Mouse (Mus musculus) kidney, postnatal 4 days (tissue): ENCODE results near the gene Myl6b.
A peak's percentile ranks its signal among the peaks of the same experiment; 100 is the strongest.

ENCODE experiments used
- DNase-seq, 2 experiments: peaks; one replicate each; pipeline ENCODE4 v3.0.0; 2021; ENCODE audit warnings: mixed read lengths in 2 of 2

Myl6b gene

GRCm38 (mm10) chr10:128498590-128498989 lies at the start of gene Myl6b:
Myl6b (minus strand) TSS chr10:128498685.
- DNase-seq: peak; percentile 96 to 97

DNA sequence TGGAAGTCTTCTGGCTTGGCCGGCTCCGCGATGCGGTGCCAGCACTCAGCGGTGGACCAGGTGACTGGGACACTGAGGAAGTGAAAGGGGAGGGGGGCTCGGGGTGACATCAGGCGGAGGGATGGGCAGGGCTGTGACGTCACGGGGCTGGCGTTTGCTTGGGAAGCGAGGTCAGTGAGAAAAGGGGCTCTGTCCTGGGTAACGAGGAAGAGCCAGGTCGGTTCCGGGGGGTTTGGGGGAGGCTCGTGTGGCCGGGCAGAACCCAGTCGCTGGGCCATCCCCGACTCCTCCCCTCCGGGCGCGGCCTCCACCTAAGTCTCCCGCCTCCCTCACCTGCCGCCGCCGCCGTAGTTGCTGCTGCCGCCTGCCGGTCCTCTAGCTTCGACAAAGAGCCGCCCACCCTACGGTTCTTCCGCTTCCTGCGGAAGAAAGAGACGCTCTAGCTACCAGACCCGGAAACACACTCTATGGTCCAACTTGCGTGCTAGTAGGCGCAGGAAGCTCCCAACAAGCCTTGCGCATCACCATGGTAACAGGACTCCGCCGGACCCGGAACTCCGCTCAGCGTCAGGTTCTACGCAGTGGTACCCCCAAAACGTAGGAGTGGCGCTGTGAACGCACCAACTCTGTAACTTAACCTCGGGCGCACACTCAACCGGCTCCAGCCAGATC lies 49.0 kb upstream of the Myl6b start, which contains the start of gene Zc3h10:
Gene Zc3h10 (minus strand): TSS at position 414 of the 672 bp plus-strand sequence.
- peak; percentile 92 to 95 for DNase-seq

- DNase-seq: no peak
Measured at GRCm38 (mm10) chr10:128546787-128547186, 48.3 kb upstream of the Myl6b start.

GRCm38 (mm10) chr10:128546361-128546760 lies 47.9 kb upstream of the Myl6b start:
- DNase-seq: no peak

GRCm38 (mm10) chr10:128545570-128545898 lies 47.0 kb upstream of the Myl6b start:
- DNase-seq: no peak

GRCm38 (mm10) chr10:128544674-128545569 lies 46.4 kb upstream of the Myl6b start:
- no peak for DNase-seq

DNA sequence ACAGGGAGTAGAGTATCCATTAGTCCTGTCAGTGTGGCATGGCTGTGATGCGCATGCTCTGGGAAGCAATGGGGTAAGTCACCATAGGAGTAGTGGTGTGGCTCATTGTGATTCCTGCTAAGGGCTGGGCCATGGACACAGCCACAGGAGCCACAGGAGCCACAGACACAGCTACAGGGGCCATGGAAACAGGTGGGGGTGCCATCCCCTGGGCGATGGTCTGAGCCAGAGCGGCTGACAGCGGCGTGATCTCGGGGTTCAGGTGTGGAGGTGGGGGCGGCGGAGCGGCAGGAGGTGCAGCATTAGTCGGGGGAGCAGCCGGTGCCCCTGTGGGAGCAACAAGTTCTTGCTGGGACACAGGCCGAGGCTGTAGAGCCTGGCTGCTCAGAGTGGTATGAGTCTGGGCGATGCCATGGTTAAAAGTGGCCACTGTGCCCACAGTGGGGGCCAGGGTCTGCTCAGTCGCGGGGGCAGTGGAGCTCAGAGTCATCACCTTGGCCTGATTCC lies 45.7 kb upstream of the Myl6b start:
- no peak for DNase-seq

DNA sequence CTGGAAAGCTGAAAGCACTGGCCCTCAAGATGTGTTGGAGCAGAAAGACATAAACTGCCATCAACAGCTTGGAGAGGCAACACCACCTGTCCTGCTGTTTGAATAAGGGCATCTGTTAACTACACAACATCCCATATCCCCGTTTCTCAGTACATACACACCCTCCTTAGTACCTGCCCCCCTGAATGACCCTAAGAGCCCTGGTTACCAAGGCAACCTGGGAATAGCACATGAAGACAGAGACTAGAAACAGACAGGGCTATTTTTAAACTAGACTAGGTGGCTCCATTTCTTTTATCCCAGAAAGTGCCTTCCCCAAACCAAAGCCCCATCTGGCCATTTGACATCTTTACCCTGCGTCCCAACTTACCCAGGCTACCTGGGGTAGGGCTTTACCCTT lies 44.6 kb upstream of the Myl6b start:
- no peak for DNase-seq

- DNase-seq: no peak
Measured at GRCm38 (mm10) chr10:128538340-128538870, 39.9 kb upstream of the Myl6b start.

GRCm38 (mm10) chr10:128536266-128536940 lies 37.9 kb upstream of the Myl6b start:
- DNase-seq: peak; percentile 88 to 91

DNA sequence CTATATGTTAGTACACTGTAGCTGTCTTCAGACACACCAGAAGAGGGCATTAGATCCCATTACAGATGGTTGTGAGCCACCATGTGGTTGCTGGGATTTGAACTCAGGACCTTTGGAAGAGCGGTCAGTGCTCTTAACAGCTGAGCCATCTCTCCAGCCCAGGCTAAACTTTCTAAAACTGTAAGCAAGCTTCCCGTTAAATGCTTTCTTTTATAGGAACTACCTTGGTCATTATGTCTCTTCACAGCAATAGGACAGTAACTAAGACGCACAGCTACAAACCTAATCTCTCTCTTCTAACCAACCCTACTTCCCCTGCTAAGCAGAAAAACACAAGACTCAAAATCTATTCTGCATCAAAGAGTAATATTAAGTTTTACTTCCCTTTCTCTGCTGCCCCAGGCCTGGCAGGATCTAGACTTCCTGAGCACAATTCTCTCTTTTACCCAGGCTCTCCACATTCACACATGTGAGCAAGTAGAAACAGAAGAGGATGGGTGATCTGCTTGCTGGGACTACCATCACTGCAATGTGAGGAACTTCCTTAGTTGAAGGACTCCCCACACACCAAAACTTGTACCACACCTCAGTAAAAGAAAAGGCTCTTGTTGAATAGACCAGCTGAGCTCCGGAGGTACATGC lies 37.3 kb upstream of the Myl6b start:
- DNase-seq: no peak

GRCm38 (mm10) chr10:128535206-128535605 lies 36.7 kb upstream of the Myl6b start:
- DNase-seq: no peak

DNA sequence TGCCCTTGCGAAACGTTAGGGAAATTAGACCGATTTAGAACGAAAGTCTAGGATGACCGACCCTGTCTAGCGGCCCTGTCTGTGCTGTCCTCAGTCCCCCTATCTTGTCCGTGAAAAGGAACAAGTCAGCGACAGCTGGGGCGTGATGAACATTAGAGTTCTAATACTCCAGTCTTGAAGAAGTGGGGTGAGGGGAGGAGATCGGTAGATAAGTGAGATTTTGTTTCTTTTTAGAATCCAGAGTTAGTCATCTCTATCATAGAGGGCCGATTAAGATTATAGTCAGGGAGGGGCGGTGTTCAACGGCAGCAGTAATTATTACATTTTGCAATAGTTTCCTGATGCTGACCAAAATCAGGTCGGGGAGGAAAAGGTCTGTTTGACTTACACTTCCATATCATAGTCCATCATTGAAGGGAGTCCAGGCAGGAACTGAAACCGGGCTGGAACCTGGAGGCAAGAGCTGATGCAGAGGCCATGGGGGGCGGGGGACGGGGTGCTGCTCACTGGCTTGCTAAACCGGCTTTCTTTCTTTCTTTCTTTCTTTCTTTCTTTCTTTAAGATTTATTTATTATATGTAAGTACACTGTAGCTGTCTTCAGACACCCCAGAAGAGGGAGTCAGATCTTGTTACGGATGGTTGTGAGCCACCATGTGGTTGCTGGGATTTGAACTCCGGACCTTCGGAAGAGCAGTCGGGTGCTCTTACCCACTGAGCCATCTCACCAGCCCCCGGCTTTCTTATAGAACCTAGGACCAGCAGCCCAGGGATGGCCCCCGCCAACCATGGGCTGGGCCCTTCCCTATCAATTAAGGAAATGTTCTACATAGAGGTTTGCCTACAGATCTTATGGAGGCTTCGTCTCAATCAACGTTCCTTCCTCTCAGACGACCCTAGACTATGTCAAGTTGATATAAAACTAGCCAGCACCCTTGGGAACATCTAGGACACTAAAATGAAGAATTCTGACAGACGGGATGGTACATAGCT lies 28.2 kb upstream of the Myl6b start:
- no peak for DNase-seq

DNA sequence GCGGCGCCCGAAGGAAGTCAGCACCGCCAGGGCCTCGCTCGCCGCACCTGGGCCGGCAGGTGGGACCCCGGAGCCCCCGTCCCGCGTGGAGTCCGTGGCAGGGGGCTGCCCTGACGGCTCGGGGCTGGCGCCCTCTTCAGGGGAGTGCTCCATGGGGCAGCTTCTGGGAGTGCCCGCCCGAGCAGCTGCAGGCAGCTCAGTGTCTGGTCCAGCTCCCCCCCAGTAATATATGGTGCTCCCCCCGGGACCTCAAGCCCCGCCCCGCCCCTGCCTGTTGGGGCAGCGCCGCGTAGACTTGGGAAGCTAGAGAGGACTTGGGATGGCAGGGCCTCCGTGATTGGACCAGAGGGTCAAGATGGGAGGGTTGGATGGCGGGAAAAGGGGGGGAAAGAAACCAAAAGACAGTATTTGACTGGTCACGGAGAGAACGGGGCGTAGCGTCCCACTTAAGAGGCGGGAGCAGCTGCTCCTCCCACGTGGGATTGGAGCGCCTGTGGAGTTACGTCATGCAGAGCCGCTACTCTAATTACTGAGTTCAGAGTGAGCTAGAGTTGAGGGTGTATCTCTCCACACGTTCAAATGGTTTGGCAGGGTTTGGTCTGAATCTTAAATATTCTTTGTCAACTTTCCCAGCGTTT lies 27.3 kb upstream of the Myl6b start, which contains the start of gene Esyt1:
Gene Esyt1 (minus strand): TSS at position 201 of the 638 bp plus-strand sequence.
- peak; percentile 89 to 95 for DNase-seq

- peak; percentile 72 to 84 for DNase-seq
Measured at GRCm38 (mm10) chr10:128524732-128525662, 26.5 kb upstream of the Myl6b start.

GRCm38 (mm10) chr10:128524111-128524731 lies 25.7 kb upstream of the Myl6b start:
- DNase-seq: no peak

- DNase-seq: no peak
Measured at GRCm38 (mm10) chr10:128522351-128522750, 23.9 kb upstream of the Myl6b start.

DNA sequence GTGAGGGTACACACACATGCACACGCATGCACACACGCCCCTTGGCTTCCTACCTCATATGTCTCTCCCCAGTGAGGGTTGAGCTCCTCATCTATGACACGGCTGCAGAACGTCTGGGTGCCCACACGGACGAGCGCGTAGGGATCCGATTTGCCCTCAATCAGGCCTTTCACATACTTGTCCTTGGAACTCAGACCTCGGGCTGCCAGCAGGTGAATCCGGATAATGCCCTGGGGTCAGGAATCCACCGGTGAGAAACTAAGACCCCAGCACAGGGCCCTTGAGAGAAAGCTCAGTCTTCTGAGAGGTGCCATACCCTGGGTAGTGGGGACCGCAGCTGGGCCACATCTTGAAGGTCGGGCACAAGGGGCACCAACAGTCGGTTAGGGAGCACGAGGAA lies 22.1 kb upstream of the Myl6b start:
- DNase-seq: no peak

- peak; percentile 60 to 70 for DNase-seq
Measured at GRCm38 (mm10) chr10:128518833-128519232, 20.3 kb upstream of the Myl6b start.
